In genomic region chr15:36999602-37000001, GRCm38 (mm10) we compare ENCODE assay signal across 7 mouse cellular contexts. TPM values are rescaled to one million over a fixed set of nuclear protein-coding genes. Genes with fewer than 3 reads are reported as not detected.
DNase-seq lines count a peak whose midpoint lies in the region; ATAC-seq and TF ChIP-seq lines count a peak whose summit lies in the region.
"Not testable (repeated sequence)": the region's sequence is repeated elsewhere in the genome, so short reads cannot be mapped to it uniquely, and the experiment has no call there.

No protein-coding gene starts in this region.

- not testable (repeated sequence) for H3K9ac ChIP-seq in heart, embryonic 12.5 days; heart, postnatal 0 days (replicated peaks; ENCODE audit: low read depth, low read length); limb, embryonic 13.5 days; midbrain, embryonic 11.5 days (ENCODE audit: low read length)

- not testable (repeated sequence) for TF ChIP-seq CTCF in heart, postnatal 0 days (IDR thresholded peaks at IDR 0.05; ENCODE audit: low read depth)

- not testable (repeated sequence) for H3K27me3 ChIP-seq in heart, embryonic 12.5 days (replicated peaks); heart, postnatal 0 days (ENCODE audit: control insufficient read depth, insufficient read depth, low read length); limb, embryonic 13.5 days; midbrain, embryonic 11.5 days (ENCODE audit: control insufficient read depth, insufficient read depth, low read length)

- not testable (repeated sequence) for H3K4me1 ChIP-seq in heart, embryonic 12.5 days (replicated peaks); heart, postnatal 0 days (ENCODE audit: control insufficient read depth, insufficient read depth); limb, embryonic 13.5 days; midbrain, embryonic 11.5 days (ENCODE audit: control insufficient read depth, insufficient read depth, low read length)

- peaks cover 66% of the 10 kb centered on the region for H3K36me3 ChIP-seq in heart, embryonic 12.5 days
- peaks cover 59% of the 10 kb centered on the region for H3K36me3 ChIP-seq in heart, postnatal 0 days (replicated peaks; ENCODE audit: control insufficient read depth, insufficient read depth, low read length)
- H3K36me3 ChIP-seq in limb, embryonic 13.5 days = peaks cover 71% of the 10 kb centered on the region
- peaks cover 19% of the 10 kb centered on the region for H3K36me3 ChIP-seq in midbrain, embryonic 11.5 days (ENCODE audit: control insufficient read depth, insufficient read depth, low read length)

- peak overlapping the region; percentile 66 for H3K27ac ChIP-seq in heart, embryonic 12.5 days (ENCODE audit: poor library complexity, severe bottlenecking)
- H3K27ac ChIP-seq in heart, postnatal 0 days (ENCODE audit: low read depth) = peak overlapping the region; percentile 72
- H3K27ac ChIP-seq in limb, embryonic 13.5 days; midbrain, embryonic 11.5 days (ENCODE audit: low read depth, low read length): not testable (repeated sequence)

- peak; percentile 33 for DNase-seq in adrenal gland, postnatal 14 days
- peak; percentile 47 for DNase-seq in gastrocnemius, postnatal 25 days
- peak; percentile 66 for DNase-seq in heart, postnatal 0 days (ENCODE audit: low spot score)
- DNase-seq in midbrain, embryonic 11.5 days (ENCODE audit: low spot score, missing footprints) = peak; percentile 37
- peak; percentile 57 for DNase-seq in testis, postnatal 14 days (ENCODE audit: low spot score)

- peak; percentile 73; the same call in 1 of the 2 replicates for TF ChIP-seq EP300 in heart, postnatal 0 days (IDR thresholded peaks at IDR 0.05; ENCODE audit: low read depth)

- not testable (repeated sequence) for H3K9me3 ChIP-seq in heart, embryonic 12.5 days (replicated peaks); heart, postnatal 0 days (replicated peaks; ENCODE audit: control insufficient read depth, low read length); limb, embryonic 13.5 days; midbrain, embryonic 11.5 days (ENCODE audit: control insufficient read depth, low read length)

- ATAC-seq in heart, embryonic 12.5 days (ENCODE audit: insufficient number of reproducible peaks, low FRiP score); midbrain, embryonic 11.5 days (ENCODE audit: low FRiP score): not testable (repeated sequence)
- ATAC-seq in heart, postnatal 0 days (ENCODE audit: insufficient read depth, low read depth) = peak; percentile 93
- peak; percentile 64; the same call in 1 of the 2 replicates for ATAC-seq in limb, embryonic 13.5 days (ENCODE audit: low FRiP score, low read depth)

- H3K4me3 ChIP-seq in heart, embryonic 12.5 days; heart, postnatal 0 days (ENCODE audit: low read depth, low read length); limb, embryonic 13.5 days; midbrain, embryonic 11.5 days (ENCODE audit: low read depth, low read length): not testable (repeated sequence)

- H3K4me2 ChIP-seq in heart, embryonic 12.5 days; heart, postnatal 0 days (ENCODE audit: low read depth, low read length); limb, embryonic 13.5 days (replicated peaks); midbrain, embryonic 11.5 days: not testable (repeated sequence)

- WGBS in heart, embryonic 12.5 days = 49% methylated on average over 7 of the region's 7 CpGs
- WGBS in heart, postnatal 0 days = 38% methylated on average over 7 of the region's 7 CpGs
- WGBS in limb, embryonic 13.5 days = 79% methylated on average over 7 of the region's 7 CpGs
- WGBS in midbrain, embryonic 11.5 days = 94% methylated on average over 7 of the region's 7 CpGs

RNA-seq across cellular contexts. Expression of gene Zfp706, which starts 8.0 kb away (rescaled TPM):
- total RNA-seq in adrenal gland, postnatal 14 days (2021) = 176 and 193 TPM in 2 replicates
- total RNA-seq in gastrocnemius, postnatal 25 days (2021) = 100 to 1,000 TPM; 124 to 125 TPM
- 459 and 491 TPM in 2 replicates for polyA plus RNA-seq in heart, embryonic 12.5 days (2016; fragmentation: Nextera tagmentation; extraction: Ambion mirVana)
- total RNA-seq in heart, postnatal 0 days (2014; rRNA removed; ENCODE audit: low replicate concordance) = 36.9 and 48.7 TPM in 2 replicates
- 541 and 578 TPM in 2 replicates for polyA plus RNA-seq in heart, postnatal 0 days (2015; fragmentation: Nextera tagmentation; extraction: Ambion mirVana)
- polyA plus RNA-seq in limb, embryonic 13.5 days (2015; fragmentation: Nextera tagmentation; extraction: Ambion mirVana) = 434 and 448 TPM in 2 replicates
- polyA plus RNA-seq in midbrain, embryonic 11.5 days (2014; fragmentation: Nextera tagmentation; extraction: Ambion mirVana) = 423 and 440 TPM in 2 replicates
